Mouse (Mus musculus): ENCODE results near the gene Slc25a18. TPM values are rescaled to one million over a fixed set of nuclear protein-coding genes. Genes with fewer than 3 reads are reported as not detected.
A peak's percentile ranks its signal among the peaks of the same experiment; 100 is the strongest.
"Not testable (repeated sequence)": the region's sequence is repeated elsewhere in the genome, so short reads cannot be mapped to it uniquely, and the experiment has no call there.

The Slc25a18 gene
- total RNA-seq, 2 experiments from 2014 or later = 0.23 to 0.33 TPM

DNA sequence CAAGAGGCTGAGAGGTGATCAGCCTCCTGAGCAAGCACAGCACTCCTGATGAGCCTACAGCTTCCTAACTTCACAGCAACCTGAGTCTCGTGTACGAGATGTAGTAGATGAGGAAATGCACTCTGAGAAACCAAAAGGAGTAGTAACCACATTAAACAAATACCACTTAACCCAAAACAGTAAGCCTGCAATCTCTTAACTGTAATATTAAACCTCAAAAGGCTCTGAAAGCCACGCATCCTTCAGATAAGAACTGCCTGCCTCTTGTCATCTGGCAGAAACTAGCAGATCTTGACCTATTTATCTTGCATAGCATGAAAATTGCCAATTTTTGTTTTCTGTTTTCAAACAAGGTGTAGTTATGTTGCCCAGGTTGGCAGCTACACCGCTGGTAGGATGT is 25.5 kb downstream of the Slc25a18 start:
- no peak for DNase-seq

DNA sequence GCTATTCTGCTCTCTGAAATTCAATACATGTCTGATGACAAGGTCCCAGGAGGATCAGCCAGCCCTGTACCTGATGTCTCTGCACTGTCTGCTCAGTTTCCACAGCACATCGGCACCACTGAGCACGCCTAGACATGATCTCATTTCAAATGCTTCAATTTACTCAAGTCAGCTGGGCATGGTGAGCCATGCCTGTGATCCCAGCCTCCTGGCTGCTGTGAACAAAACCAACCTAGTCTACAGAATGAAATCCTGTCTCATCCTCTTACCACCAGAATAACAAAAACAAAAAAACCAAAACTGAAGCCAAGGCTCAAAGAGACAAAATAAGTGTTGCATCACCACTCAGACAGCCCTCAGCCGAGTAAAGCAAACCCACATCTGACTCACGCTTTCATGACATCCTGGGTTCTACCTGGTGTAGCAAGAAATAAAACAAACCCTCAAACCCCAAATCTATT is 26.2 kb downstream of the Slc25a18 start:
- DNase-seq = no peak

DNA sequence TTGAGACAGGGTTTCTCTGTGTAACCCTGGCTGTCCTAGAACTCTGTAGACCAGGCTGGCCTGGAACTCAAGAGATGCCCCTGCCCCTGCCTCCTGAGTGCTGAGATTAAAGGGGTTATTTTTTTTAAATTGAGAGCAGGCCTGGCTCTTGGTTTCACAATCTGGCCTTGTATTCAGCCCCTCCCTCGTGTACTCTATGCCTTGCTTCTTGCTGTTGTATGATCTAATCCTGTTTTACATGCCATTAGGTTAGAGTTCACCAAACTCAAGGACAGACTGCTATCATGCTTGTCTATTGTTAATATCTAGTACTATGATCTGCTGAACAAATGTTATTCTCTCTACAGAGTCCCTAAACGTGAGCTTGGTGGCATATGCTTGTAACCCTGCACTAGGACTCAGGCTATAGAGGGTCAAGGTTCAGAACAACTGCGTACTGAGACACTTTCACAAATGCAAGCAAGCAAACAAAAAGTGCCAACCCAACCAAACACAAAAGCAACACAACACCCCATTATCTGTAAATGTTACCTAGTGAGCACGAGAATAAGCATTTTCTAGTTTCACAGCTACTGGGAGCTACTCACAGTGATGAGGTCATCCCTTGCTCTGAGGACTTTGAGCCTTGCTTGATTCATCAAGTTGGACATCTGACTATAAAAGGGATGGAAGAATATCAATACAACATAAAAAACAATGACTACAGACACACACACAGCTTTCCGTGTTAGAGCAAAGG is 33.8 kb downstream of the Slc25a18 start:
- no peak for DNase-seq

DNA sequence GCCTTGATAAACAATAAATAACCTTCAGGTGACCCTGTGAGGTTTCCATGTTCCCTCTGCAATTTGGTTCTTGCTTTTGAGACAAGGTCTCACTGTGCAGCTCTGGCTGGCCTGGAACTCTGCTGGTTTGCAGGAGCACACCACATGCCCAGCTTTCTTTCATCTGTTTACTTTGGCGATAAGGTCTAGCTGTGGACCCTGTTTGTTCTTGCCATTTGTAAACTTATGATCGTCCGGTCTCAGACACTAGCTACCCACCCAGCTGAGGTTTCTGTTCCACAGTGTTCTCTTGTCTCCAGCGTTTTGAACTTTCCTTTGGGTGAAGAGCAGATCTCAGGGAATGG is 34.3 kb downstream of the Slc25a18 start:
- DNase-seq = no peak

DNA sequence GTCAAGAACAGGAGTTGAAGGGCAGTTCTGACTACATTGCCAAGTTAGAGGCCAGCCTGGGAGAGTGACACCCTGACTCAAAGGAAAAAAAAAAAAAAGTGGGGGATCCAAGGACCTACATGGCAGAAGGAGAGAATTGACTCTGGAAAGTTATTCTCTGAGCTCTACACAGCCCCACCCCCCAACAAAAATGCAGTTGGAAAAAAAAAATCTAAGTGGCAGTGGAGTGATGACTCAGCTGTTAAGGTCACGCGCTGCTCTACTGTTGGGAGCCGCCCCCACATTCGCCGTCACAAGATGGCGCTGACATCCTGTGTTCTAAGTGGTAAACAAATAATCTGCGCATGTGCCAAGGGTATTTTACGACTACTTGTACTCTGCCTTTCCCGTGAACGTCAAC is 38.6 kb downstream of the Slc25a18 start:
- DNase-seq = not testable (repeated sequence)

DNA sequence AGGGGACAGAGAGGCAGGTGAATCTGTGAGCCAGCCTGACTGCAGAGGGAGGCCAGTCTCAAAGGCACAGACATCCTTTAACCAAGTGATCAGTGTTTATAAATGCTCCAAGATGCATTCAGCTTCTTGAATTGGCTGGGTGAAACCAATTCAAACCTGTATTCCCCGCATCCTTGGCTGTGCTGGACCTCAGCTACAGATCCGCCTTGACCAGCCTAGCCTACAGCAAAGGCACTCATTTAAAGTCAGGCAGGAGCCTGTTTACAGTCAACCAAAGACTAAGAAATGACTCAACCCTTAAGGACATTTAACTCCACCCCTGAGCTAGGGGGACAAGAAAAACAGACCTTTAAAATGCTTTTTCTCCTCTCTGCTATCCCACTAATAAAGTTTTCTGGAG is 45.9 kb downstream of the Slc25a18 start:
- DNase-seq = no peak

DNA sequence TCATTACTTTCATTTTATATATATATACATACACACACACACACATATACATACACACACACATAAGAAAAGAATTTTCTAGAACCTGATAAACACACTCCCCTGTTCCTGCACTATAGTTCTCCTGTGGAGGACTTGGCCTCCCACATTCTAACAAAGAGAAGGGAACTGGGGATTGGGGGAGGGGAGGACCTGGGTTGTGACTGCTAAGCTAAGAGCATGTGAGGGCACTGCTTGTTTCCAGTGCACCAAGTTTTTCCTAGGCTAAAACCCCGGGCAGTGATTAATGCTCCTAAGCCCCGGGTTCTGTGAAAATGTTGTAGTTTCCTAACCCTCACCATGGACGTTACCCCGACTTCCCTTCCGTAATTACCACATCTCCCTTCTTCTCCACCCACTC is 46.8 kb downstream of the Slc25a18 start:
- no peak for DNase-seq

DNA sequence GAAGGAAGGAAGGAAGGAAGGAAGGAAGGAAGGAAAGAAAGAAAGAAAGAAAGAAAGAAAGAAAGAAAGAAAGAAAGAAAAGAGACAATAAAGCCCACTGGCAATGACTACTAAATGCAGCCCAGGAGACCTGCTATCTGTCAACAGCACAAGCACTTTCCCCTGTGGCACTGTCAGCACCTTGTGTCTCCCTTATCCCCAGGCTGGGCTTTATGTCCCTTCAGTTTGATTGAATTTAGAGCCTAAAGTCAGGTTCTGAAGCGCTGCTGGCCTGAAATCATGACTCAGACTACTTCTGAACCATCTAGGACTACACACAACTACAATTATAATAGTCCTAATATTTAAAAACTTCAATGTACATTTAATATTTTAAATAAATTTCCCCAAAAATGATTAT is 47.6 kb downstream of the Slc25a18 start:
- no peak for DNase-seq

DNA sequence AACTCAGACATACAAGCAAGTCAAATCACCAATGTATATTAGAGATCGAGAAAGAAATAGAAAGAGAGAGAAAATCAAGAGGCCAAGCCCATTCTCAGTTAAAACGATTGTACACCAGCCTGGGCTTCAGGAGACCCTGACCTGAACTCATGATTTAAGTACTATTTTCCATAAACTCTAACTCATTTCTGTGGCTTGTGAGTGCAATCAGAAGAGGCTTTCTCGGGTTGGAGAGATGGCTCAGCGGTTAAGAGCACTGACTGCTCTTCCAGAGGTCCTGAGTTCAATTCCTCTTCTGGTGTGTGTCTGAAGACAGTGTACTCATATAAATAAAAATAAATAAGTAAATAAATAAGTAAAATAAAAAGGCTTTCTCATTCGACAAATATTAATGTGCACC is 48.3 kb downstream of the Slc25a18 start:
- DNase-seq = no peak

DNA sequence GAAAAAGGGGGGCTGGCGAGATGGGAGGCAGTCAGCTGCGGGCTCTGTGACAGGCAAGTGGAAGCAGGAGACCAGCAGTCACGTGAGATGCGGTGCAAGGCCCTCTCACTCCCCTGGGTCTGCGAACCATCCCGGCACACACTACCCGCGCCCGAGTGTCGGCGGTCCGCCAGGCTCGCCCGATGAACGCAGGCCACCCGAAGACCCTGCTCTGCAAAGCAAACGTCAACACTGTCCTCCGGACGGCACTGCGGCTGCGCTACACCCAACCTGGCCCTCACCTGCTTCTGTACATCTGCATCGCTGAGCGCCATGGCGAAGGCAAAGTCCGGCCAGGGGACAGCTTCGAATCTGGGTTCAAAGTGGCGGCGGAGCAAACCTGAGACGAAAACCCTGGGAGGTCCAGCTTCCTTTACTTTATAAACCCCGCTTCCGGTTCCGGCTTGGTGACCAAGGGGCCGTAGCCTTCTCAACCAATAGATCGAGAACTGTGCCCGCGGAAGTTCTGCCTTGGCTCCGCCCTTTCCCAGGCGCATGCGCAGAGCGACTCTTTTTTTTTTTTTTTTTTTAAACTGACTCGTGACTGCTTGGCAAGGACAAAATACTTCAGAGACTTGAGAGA is 49.0 kb downstream of the Slc25a18 start, which contains the start of gene Atp6v1e1:
TSS of gene Atp6v1e1 (minus strand) at position 487 of the 622 bp plus-strand sequence.
- DNase-seq = peak; percentile 83

DNA sequence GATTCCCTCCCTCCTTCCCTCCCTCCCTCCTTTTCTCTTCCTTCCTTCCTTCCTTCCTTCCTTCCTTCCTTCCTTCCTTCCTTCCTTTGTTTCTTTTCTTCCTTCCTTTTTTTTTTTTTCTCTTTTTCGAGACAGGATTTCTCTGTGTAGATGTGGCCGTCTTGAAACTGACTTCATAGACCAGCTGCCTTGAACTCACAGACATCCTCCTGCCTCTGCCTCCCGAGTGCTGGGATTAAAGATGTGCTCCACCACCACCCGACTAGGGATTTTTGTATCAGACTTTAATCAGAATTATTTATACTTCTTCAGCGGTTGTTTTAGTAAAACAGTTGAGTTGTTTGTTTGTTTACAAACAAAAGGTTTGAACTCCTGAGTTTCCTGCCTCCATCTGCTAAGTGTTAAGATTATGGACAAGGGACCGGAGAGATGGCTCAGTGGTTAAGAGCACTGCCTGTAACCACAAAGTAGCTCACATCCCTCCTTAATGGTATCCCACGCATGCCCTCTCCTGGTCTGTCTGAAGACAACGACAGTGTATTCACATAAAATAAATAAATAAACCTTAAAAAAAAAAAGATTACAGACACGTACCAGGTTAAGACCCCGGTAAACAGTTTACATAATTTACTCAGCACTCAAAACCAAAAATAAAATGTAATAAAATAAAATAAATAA is 49.7 kb downstream of the Slc25a18 start:
- DNase-seq = no peak

DNA sequence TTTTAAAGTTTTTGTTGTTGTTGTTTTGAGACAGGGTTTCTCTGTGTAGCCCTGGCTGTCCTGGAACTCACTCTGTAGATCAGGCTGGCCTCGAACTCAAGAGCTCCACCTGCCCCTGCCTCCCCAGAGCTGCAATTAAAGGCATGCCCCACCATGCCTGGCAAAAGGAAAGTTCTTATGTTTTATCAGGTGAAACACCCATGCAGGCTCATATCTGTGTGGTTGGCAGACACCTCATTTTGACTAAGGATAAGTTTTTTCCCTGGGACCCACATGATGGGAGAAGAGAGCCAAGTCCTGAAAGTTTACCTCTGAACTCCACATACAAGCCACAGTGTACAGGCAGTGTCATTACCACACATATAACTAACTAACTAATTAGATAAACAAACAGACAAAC is 56.7 kb downstream of the Slc25a18 start:
- DNase-seq = no peak

DNA sequence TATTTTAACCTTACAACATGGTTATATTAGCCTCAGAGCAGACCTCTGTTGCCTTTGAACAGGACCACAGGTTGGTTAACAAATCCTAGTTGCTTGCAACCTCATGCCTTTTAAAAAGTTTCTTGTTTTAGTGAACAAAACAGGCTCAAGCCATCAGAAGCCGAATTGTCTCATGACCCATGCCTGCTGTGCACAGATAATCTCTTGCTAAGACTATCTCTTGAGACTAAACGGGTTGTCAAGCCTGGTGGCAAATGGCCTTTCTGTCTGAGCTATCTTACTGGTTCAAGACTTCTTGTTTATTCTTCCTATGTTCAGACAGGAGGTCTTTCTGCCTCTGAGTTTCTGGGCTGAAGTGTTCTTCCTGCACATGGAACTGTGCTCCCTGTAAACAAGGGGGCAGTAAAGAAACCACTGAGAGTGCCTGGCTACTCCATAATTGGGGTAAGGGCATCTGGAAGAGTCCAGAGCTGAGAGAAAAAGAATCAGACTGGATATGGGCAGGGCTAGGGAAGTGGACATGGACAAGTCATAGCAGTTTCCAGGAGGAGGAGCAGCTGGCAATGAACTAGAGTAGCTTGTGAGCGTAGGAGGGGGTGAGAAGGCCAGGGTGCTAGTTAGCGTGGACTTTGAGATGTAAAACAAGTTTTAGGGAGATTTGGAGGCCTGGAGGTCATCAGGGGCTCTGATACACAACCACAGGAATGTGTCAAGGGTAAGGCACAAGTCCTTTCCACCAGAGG is 57.7 kb downstream of the Slc25a18 start:
- no peak for DNase-seq

DNA sequence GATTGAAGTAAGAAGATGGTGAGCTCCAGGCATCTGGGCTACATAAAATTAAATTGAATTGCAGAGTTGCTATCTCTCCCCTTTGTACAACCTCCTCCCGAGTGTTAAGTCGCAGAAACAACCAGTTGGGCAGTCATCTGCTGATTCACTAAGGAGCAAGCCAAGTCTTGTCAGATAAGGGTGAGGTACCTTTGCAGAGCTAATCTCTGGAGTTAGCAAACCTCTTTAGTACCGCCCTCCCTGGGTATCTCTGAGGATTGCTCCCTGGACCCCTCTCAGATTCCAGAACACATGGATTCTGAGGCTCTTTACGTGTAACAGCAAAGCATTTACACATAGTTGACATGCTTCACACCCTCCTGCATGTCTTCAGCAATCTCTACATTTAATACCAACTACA is 58.7 kb downstream of the Slc25a18 start:
- no peak for DNase-seq

DNA sequence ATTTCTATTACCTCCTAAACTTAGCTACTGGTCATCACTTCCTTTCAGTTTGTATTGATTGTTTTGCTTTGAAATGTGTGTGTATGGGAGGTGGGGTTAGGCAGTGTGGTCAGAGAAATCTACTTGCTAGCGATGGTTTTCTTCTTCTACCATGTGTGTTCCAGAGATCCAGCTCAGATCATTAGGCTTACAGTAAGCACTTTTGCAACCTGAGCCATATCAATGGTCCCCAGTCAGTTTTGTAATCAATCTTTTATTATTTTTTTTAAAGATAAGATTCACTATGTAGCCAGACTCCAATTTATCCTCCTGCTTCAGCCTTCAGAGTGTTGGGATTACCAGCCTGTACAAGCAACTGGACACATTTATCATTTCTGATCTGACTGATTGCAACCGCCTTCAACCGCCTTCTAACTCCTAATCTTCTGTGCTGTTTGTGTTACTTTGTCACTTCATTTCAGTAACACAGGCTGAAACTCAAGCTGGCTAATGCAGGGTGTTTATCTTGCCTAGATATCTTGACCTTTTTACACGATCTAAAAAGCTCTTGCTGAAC is 61.5 kb downstream of the Slc25a18 start:
- no peak for DNase-seq

DNA sequence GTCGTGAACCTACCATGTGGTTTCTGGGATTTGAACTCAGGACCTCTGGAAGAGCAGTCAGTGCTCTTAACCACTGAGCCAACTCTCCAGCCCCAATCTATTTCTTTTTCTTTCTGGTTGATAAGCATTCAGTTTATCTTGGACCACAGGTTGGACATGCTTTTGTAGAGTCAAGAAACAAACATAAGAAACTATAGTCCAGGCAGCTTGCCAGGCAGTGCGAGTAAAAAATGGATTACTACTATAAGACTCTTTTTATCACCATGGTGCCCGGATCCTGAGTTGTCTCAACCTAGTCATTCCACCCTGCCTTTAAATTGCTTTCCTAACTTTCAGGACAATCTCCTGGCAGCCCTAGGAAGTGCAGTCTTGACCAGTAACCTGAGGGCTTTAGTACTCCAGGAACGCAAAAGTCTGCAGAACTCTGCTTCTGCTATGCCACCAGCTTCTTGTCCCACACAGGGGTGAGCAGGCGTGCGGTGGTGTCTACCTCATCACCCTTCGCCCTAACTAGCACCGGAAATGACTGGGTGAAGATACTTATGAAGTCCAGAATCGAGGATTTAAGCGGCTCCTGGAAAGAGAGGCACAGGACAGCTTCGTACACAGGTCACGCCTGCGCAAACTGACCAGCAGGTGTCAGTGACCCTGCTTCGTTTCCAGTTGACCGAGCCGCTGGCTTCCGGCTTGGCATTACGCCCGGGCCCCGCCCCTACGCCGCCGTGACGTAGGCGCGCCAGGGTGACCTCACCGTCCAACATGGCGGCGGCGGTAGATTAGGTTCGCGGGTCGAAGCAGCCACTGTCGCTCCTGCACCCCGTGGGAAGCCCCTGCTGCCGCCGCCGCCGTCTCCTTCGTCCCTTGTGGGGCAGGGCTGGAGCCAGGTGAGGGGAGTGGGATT is 62.3 kb downstream of the Slc25a18 start, which contains the start of gene Bcl2l13:
TSS of gene Bcl2l13 (plus strand) at position 739 of the 901 bp plus-strand sequence.
- DNase-seq = peak; percentile 99

DNA sequence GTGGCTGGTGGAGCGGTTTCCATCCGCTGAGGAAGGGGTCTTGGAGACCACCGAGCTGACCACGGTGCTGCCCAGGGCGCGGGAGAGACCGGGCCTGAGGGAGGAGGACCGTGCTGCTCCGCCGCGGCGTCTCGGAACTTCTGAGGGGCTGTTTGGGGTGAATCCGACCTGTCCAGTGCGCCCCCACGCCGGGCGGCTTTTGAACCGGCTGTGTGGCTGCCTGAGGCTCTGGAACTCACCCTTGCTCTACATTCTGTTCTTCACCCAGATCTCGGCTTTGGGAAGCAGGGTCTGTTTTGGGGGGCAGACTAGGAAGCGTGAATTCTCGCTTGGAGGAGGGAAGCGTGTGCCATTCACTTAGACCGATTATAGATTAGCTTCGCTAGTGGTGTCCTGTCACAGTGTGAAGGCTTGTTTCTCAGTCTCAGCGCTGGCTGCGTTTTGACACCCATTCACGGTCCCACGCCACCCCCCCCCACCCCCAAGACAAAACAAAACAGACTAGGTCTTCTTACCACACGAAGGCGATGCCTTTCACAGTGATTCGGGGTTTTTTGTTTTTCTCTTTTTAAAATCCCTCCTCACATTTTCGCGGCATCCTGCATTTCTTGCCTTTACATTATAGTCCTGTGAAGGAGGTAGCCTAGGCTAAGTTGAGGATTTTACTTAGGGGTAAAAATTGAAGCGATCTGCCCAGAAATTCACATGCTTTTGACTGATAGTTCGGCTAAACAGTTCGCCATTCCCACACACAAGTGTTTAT is 63.2 kb downstream of the Slc25a18 start:
- peak; percentile 45 for DNase-seq

DNA sequence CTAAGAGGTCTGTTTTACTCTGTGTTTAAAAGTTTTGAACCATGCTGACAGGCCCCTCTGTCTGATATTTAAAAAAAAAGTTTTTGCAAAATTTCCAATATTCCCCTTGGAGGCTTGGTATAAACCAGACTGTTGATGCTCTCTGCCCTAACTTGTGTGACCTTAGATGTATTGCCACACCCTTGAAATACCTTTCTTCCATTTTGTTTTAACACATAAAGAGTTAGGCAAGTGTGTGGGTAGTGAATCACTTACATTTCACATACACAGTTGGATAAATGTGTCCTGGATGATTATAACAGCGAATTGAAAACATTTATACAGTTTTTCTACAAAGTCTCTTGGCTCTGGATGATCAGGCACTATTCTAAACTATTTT is 63.8 kb downstream of the Slc25a18 start:
- no peak for DNase-seq

DNA sequence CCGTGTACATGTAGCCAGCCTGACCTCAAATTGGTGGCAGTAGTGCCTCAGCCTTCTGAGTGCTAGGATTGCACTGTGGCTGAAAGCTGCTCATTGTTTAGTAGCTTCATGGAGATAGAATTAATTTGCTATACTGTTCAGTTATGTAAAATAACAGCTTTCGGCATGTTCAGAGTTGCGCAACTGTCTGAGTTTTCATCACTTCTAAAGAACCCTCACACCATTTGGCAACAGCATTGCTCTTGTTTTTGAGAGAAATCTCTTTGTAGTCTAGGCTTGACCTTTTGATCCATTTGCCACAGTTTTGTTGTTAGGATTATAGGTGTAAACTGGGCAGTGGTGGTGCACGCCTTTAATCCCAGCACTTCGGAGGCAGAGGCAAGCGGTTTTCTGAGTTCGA is 66.9 kb downstream of the Slc25a18 start:
- DNase-seq = no peak

DNA sequence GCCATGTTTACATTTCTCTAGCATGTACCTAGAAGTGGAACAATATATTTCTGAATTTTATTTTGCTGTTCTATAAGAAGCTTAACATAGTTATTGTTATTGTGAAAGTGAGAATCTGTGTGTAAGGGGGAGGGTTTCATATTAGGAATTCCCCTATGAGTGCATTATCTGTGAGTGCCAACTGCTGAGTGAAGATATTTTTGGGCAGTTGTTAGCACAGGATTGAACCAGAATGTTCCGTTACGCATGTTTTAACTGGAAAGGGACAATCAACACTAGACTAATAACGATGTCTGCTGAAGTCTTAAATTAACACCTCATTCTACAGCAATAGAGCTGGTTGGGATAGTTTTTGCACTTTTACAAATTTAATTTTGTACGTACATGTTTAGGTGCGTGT is 68.4 kb downstream of the Slc25a18 start:
- no peak for DNase-seq

All from gastrocnemius, postnatal 10 days (tissue).